Mouse (Mus musculus): ENCODE results near the gene Gm8439. TPM values are rescaled to one million over a fixed set of nuclear protein-coding genes. Genes with fewer than 3 reads are reported as not detected.

Gene Gm8439
- polyA plus RNA-seq, 1 experiment from 2014 or later: not detected

DNA sequence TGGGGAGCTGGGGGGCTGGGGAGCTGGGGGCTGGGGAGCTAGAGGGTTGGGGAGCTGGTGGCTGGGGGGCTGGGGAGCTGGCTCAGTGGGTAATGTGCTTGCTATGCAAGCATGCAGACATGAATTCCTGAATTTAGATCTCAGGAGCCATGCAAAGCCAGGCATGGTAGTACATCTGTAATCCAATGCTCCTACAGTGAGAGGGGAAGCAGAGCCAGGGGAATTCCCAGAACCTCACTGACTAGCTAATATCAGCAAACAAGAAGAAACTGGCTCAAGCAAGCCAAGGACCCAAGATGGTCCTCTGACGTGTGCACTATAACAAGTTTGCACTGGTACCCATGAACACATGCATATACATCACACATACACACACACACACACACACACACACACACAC lies 13.2 kb downstream of the Gm8439 start:
- WGBS: 62% methylated on average over 1 of the region's 1 CpGs
- ATAC-seq (ENCODE audit: insufficient read depth, low FRiP score): no peak
- Histone ChIP-seq H3K4me1 (ENCODE audit: control insufficient read depth, insufficient read depth, low read length) (no peaks in the 10 kb centered on the region), H3K4me3 (replicated peaks; ENCODE audit: low read length) (no peak overlapping the region), H3K27me3 (ENCODE audit: control insufficient read depth, insufficient read depth, low read length) (no peaks in the 10 kb centered on the region), H3K9ac (ENCODE audit: low read length) (no peak overlapping the region), H3K27ac (ENCODE audit: low read length) (no peak overlapping the region), H3K9me3 (replicated peaks; ENCODE audit: control insufficient read depth, low read length) (no peaks in the 10 kb centered on the region), H3K4me2 (ENCODE audit: low read depth, low read length) (no peak overlapping the region), H3K36me3 (ENCODE audit: control insufficient read depth, insufficient read depth, low read length) (no peaks in the 10 kb centered on the region)

- H3K4me3 ChIP-seq (replicated peaks; ENCODE audit: low read length): no peak overlapping the region
- no peak overlapping the region for H3K27ac ChIP-seq (ENCODE audit: low read length)
- H3K9ac ChIP-seq (ENCODE audit: low read length): no peak overlapping the region
- no peaks in the 10 kb centered on the region for H3K27me3 ChIP-seq (ENCODE audit: control insufficient read depth, insufficient read depth, low read length)
- no peak overlapping the region for H3K4me2 ChIP-seq (ENCODE audit: low read depth, low read length)
- no peaks in the 10 kb centered on the region for H3K36me3 ChIP-seq (ENCODE audit: control insufficient read depth, insufficient read depth, low read length)
- no peaks in the 10 kb centered on the region for H3K9me3 ChIP-seq (replicated peaks; ENCODE audit: control insufficient read depth, low read length)
- 71% methylated on average over 3 of the region's 3 CpGs for WGBS
- ATAC-seq (ENCODE audit: insufficient read depth, low FRiP score): no peak
- no peaks in the 10 kb centered on the region for H3K4me1 ChIP-seq (ENCODE audit: control insufficient read depth, insufficient read depth, low read length)
Observed at GRCm38 (mm10) chr4:120602669-120603068, 14.1 kb downstream of the Gm8439 start.

- no peak overlapping the region for H3K4me3 ChIP-seq (replicated peaks; ENCODE audit: low read length)
- H3K9ac ChIP-seq (ENCODE audit: low read length): no peak overlapping the region
- no peak overlapping the region for H3K27ac ChIP-seq (ENCODE audit: low read length)
- H3K4me2 ChIP-seq (ENCODE audit: low read depth, low read length): no peak overlapping the region
- no peaks in the 10 kb centered on the region for H3K9me3 ChIP-seq (replicated peaks; ENCODE audit: control insufficient read depth, low read length)
- H3K36me3 ChIP-seq (ENCODE audit: control insufficient read depth, insufficient read depth, low read length): no peaks in the 10 kb centered on the region
- ATAC-seq (ENCODE audit: insufficient read depth, low FRiP score): no peak
- no peaks in the 10 kb centered on the region for H3K27me3 ChIP-seq (ENCODE audit: control insufficient read depth, insufficient read depth, low read length)
- 60% methylated on average over 3 of the region's 3 CpGs for WGBS
- H3K4me1 ChIP-seq (ENCODE audit: control insufficient read depth, insufficient read depth, low read length): no peaks in the 10 kb centered on the region
Observed at GRCm38 (mm10) chr4:120606941-120607340, 18.4 kb downstream of the Gm8439 start.

DNA sequence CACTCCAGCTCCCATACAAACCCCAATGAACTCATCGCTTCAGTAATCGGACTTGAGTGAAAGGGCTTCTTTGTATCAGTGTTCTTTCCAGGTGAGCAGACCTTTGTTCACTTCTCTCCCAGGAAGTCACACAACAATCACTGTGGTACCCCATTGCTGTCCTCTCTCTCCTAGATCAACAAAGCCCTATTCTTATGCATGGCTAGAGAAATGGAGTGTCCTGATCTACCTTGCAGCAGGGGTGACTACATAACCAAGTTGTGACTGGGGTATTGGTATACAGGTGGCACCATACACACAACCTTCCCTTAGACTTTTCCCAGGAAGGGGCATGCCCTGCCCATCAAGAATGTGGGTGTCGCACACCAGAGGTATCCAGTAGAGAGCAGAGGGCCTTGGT lies 22.5 kb downstream of the Gm8439 start:
- WGBS: 89% methylated on average over 3 of the region's 3 CpGs

DNA sequence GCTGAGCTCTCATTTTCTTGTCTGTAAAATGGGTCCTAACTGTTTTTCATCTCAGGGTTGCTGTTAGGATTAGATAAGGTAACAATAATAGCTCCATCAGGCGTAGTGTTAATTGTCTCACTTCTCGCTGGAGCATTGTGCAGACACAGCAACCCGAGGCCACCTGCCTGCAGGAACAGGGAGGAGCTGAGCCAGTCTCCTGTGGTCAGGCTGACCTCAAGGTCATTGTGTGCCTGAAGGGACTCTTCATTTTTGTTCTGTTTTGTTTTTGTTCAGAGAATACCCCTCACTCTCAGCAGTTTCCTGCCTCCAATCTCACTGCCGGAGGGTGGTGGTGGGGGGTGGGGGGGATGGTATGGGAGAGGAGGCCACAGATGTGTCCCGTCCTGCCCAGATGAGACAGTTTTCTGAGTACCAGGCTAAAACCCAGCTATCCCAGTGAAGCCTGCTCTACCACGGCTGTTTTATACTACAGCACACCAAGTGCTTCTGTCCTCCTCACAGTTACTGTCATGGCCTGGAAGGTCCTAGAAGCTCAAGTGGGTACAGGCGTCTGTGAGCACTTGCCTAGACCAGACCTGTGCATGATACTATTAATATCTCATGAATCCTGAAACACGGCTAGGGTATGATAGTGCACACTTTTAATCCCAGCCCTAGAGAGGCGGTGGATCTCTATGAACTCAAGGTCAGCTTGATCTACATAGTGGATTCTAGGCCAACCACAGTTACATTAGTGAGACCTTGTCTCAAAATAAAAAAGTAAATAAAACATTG lies 23.9 kb downstream of the Gm8439 start:
- WGBS: 39% methylated on average over 9 of the region's 9 CpGs
- H3K27ac ChIP-seq (ENCODE audit: low read length): no peak overlapping the region
- no peak overlapping the region for H3K4me2 ChIP-seq (ENCODE audit: low read depth, low read length)
- no peaks in the 10 kb centered on the region for H3K9me3 ChIP-seq (replicated peaks; ENCODE audit: control insufficient read depth, low read length)
- no peak overlapping the region for H3K9ac ChIP-seq (ENCODE audit: low read length)
- no peaks in the 10 kb centered on the region for H3K36me3 ChIP-seq (ENCODE audit: control insufficient read depth, insufficient read depth, low read length)
- no peak for ATAC-seq (ENCODE audit: insufficient read depth, low FRiP score)
- peaks cover 10% of the 10 kb centered on the region; the same call in 1 of the 2 replicates for H3K4me1 ChIP-seq (ENCODE audit: control insufficient read depth, insufficient read depth, low read length)
- no peak overlapping the region for H3K4me3 ChIP-seq (replicated peaks; ENCODE audit: low read length)
- no peaks in the 10 kb centered on the region for H3K27me3 ChIP-seq (ENCODE audit: control insufficient read depth, insufficient read depth, low read length)

More for the DNA sequence above, 22.5 kb downstream of the Gm8439 start:
- no peak overlapping the region for H3K4me3 ChIP-seq (replicated peaks; ENCODE audit: low read length)
- no peaks in the 10 kb centered on the region for H3K27me3 ChIP-seq (ENCODE audit: control insufficient read depth, insufficient read depth, low read length)
- H3K36me3 ChIP-seq (ENCODE audit: control insufficient read depth, insufficient read depth, low read length): no peaks in the 10 kb centered on the region
- peaks cover 6% of the 10 kb centered on the region; the same call in 1 of the 2 replicates for H3K4me1 ChIP-seq (ENCODE audit: control insufficient read depth, insufficient read depth, low read length)
- H3K4me2 ChIP-seq (ENCODE audit: low read depth, low read length): no peak overlapping the region
- H3K9ac ChIP-seq (ENCODE audit: low read length): no peak overlapping the region
- H3K27ac ChIP-seq (ENCODE audit: low read length): no peak overlapping the region
- no peaks in the 10 kb centered on the region for H3K9me3 ChIP-seq (replicated peaks; ENCODE audit: control insufficient read depth, low read length)
- no peak for ATAC-seq (ENCODE audit: insufficient read depth, low FRiP score)

GRCm38 (mm10) chr4:120613691-120614329 lies 25.3 kb downstream of the Gm8439 start:
- Histone ChIP-seq H3K4me1 (ENCODE audit: control insufficient read depth, insufficient read depth, low read length) (peaks cover 10% of the 10 kb centered on the region; the same call in 1 of the 2 replicates), H3K27me3 (ENCODE audit: control insufficient read depth, insufficient read depth, low read length) (no peaks in the 10 kb centered on the region)
- 66% methylated on average over 8 of the region's 8 CpGs for WGBS

DNA sequence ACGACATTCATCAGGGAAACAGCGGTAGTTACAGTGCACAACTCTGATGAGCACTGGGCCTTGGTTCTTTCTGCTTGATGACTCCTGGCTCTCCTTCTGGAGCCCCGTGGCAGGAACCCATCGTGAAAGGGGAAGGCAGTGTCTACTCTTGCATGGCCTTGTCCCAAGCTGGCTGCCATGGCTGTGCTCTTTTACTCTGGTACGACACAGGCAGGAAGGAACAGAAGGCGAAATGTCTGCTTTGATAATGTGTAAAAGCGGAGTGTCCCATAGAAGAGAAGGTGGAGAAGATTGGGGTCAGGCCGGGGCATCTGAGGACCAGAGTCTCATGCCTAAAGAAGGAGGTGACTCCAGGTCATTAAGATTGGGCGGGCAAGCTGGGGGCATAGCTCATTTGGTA lies 26.1 kb downstream of the Gm8439 start:
- 83% methylated on average over 9 of the region's 9 CpGs for WGBS
- Histone ChIP-seq H3K4me2 (ENCODE audit: low read depth, low read length) (no peak overlapping the region), H3K27ac (ENCODE audit: low read length) (no peak overlapping the region), H3K27me3 (ENCODE audit: control insufficient read depth, insufficient read depth, low read length) (no peaks in the 10 kb centered on the region), H3K4me1 (ENCODE audit: control insufficient read depth, insufficient read depth, low read length) (peaks cover 10% of the 10 kb centered on the region; the same call in 1 of the 2 replicates), H3K4me3 (replicated peaks; ENCODE audit: low read length) (no peak overlapping the region), H3K36me3 (ENCODE audit: control insufficient read depth, insufficient read depth, low read length) (no peaks in the 10 kb centered on the region), H3K9ac (ENCODE audit: low read length) (no peak overlapping the region), H3K9me3 (replicated peaks; ENCODE audit: control insufficient read depth, low read length) (no peaks in the 10 kb centered on the region)
- no peak for ATAC-seq (ENCODE audit: insufficient read depth, low FRiP score)

More at GRCm38 (mm10) chr4:120613691-120614329, 25.3 kb downstream of the Gm8439 start:
- H3K4me3 ChIP-seq (replicated peaks; ENCODE audit: low read length): no peak overlapping the region
- H3K9ac ChIP-seq (ENCODE audit: low read length): no peak overlapping the region
- peak overlapping the region; percentile 60 for H3K27ac ChIP-seq (ENCODE audit: low read length)
- H3K9me3 ChIP-seq (replicated peaks; ENCODE audit: control insufficient read depth, low read length): no peaks in the 10 kb centered on the region
- H3K36me3 ChIP-seq (ENCODE audit: control insufficient read depth, insufficient read depth, low read length): no peaks in the 10 kb centered on the region
- no peak overlapping the region for H3K4me2 ChIP-seq (ENCODE audit: low read depth, low read length)
- ATAC-seq (ENCODE audit: insufficient read depth, low FRiP score): no peak

DNA sequence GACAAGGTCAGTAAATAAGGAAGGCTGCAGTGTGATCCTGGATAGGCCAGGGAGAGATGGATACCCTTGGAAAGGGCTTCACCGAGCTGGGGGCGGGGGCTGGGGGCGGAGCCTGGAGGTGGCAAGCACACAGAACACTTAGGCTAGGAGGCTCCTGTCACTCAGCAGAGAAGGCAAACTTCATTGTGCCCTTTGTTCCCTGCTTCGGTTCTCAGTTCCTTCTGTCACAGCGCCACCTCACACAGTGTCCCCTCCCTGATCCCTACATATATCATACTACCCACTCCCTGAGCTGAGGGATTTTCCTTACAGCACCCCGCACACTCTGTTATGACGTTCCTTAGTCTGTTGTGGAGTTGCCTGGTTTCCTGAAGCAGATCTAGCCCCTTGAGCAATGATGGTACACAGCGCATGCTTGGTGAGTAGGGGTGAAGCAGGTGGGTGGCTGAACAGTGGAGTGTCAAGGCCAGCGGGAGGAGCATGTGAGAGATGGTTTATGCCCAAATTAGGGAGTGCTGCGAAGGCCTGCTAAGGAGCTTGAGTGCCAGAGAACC lies 27.1 kb downstream of the Gm8439 start:
- Histone ChIP-seq H3K27ac (ENCODE audit: low read length) (peak overlapping the region; percentile 93), H3K4me3 (replicated peaks; ENCODE audit: low read length) (no peak overlapping the region), H3K4me2 (ENCODE audit: low read depth, low read length) (no peak overlapping the region), H3K4me1 (ENCODE audit: control insufficient read depth, insufficient read depth, low read length) (peaks cover 10% of the 10 kb centered on the region; the same call in 1 of the 2 replicates), H3K9ac (ENCODE audit: low read length) (no peak overlapping the region), H3K27me3 (ENCODE audit: control insufficient read depth, insufficient read depth, low read length) (no peaks in the 10 kb centered on the region), H3K9me3 (replicated peaks; ENCODE audit: control insufficient read depth, low read length) (no peaks in the 10 kb centered on the region), H3K36me3 (ENCODE audit: control insufficient read depth, insufficient read depth, low read length) (no peaks in the 10 kb centered on the region)
- peak; percentile 64; the same call in 1 of the 2 replicates for ATAC-seq (ENCODE audit: insufficient read depth, low FRiP score)
- 26% methylated on average over 10 of the region's 10 CpGs for WGBS

All from stomach, embryonic 16.5 days (tissue).